Mouse (Mus musculus) megakaryocyte, embryonic 14.5 days (primary cell): ENCODE measurements around the gene Rpl6.

Source experiments
- FLI1 ChIP-seq: IDR thresholded peaks from 2 replicates; pipeline ENCODE4 v1.6.1; 2012; ENCODE audit warnings: low read length, inconsistent platforms, mixed read lengths
- GATA1 ChIP-seq: IDR thresholded peaks from 3 replicates; pipeline ENCODE4 v1.6.1; 2012; ENCODE audit warnings: mixed read lengths, low read length, inconsistent platforms, borderline replicate concordance

- TF ChIP-seq GATA1 = no peak
- TF ChIP-seq FLI1 = no peak
Measured at GRCm38 (mm10) chr5:121216126-121216446, 11.8 kb downstream of the Rpl6 start.
